ENCODE assay signal across 18 mouse cellular contexts in genomic region chr13:34767527-34768292, GRCm38 (mm10). TPM values are rescaled to one million over a fixed set of nuclear protein-coding genes. Genes with fewer than 3 reads are reported as not detected.
A peak's percentile ranks its signal among the peaks of the same experiment; 100 is the strongest.
DNase-seq lines count a peak whose midpoint lies in the region; ATAC-seq and TF ChIP-seq lines count a peak whose summit lies in the region.
"Had no signal": no experiment of that assay in that cellular context is flagged by ENCODE, and none has a peak within 500 bp of the region (broad histone marks: within the 10 kb centered on the region; RNA-seq: fewer than 3 reads in every experiment).

No protein-coding gene starts in this region.

- no peak for TF ChIP-seq CTCF in lung, adult 2 months (IDR thresholded peaks at IDR 0.05; ENCODE audit: insufficient read depth, low read length)

- TF ChIP-seq POLR2A in lung, adult 2 months (IDR thresholded peaks at IDR 0.05; ENCODE audit: borderline replicate concordance, extremely low read depth, low read depth, low read length): no peak

- no peaks in the 10 kb centered on the region for H3K4me1 ChIP-seq in heart, embryonic 10.5 days
- peaks cover 4% of the 10 kb centered on the region; the same call in 1 of the 2 replicates for H3K4me1 ChIP-seq in lung, embryonic 15.5 days
- H3K4me1 ChIP-seq in lung, adult 2 months (ENCODE audit: control insufficient read depth, insufficient read depth, low read length): no peaks in the 10 kb centered on the region; the same call in 1 of the 2 replicates
- peaks cover 11% of the 10 kb centered on the region for H3K4me1 ChIP-seq in neural tube, embryonic 15.5 days

- H3K27ac ChIP-seq in heart, embryonic 10.5 days: no peak overlapping the region
- H3K27ac ChIP-seq in lung, embryonic 15.5 days: no peak overlapping the region
- H3K27ac ChIP-seq in neural tube, embryonic 15.5 days (replicated peaks): no peak overlapping the region
- H3K27ac ChIP-seq: limb, embryonic 15.5 days; macrophage; stomach, postnatal 0 days had no signal

- DNase-seq in heart, adult 11 months: peak; percentile 71
- DNase-seq in heart, embryonic 10.5 days (ENCODE audit: low spot score): no peak
- DNase-seq in lung, adult 2 months: no peak
- peak; percentile 17 to 45 for DNase-seq in frontal cortex, adult 2 months (ENCODE audit: extremely low spot score in 1 of 2, low spot score in 1 of 2)
- DNase-seq in adrenal gland, adult 18-20 months (ENCODE audit: low spot score in 2 of 2): no peak
- no peak for DNase-seq in adrenal gland, postnatal 14 days
- DNase-seq: cerebellum, adult 2 months; gastrocnemius, postnatal 36 days; heart, postnatal 10 days; kidney, postnatal 4 days; thymus, postnatal 4 days had no signal

- ATAC-seq in lung, embryonic 15.5 days (ENCODE audit: borderline replicate concordance, extremely low read depth, low FRiP score, low TSS enrichment): peak; percentile 35; the same call in 1 of the 2 replicates
- peak; percentile 71; the same call in 1 of the 2 replicates for ATAC-seq in neural tube, embryonic 15.5 days (ENCODE audit: low FRiP score)
- ATAC-seq: activated CD4-positive, CD25-positive, alpha-beta regulatory T cell, adult 4 months; intestine, postnatal 0 days had no signal

- H3K27me3 ChIP-seq in heart, embryonic 10.5 days (ENCODE audit: insufficient read depth, poor library complexity, severe bottlenecking): no peaks in the 10 kb centered on the region
- no peaks in the 10 kb centered on the region for H3K27me3 ChIP-seq in lung, embryonic 15.5 days
- no peaks in the 10 kb centered on the region for H3K27me3 ChIP-seq in neural tube, embryonic 15.5 days (replicated peaks)
- H3K27me3 ChIP-seq: limb, embryonic 15.5 days had no signal

- no peaks in the 10 kb centered on the region for H3K36me3 ChIP-seq in heart, embryonic 10.5 days
- H3K36me3 ChIP-seq in lung, embryonic 15.5 days: no peaks in the 10 kb centered on the region
- no peaks in the 10 kb centered on the region for H3K36me3 ChIP-seq in neural tube, embryonic 15.5 days
- H3K36me3 ChIP-seq: limb, embryonic 15.5 days had no signal

- no peaks in the 10 kb centered on the region for H3K9me3 ChIP-seq in heart, embryonic 10.5 days
- no peaks in the 10 kb centered on the region for H3K9me3 ChIP-seq in lung, embryonic 15.5 days
- no peaks in the 10 kb centered on the region for H3K9me3 ChIP-seq in neural tube, embryonic 15.5 days (replicated peaks)
- H3K9me3 ChIP-seq: limb, embryonic 15.5 days had no signal

- H3K4me3 ChIP-seq in heart, embryonic 10.5 days: no peak overlapping the region
- H3K4me3 ChIP-seq in lung, embryonic 15.5 days: no peak overlapping the region
- no peak overlapping the region for H3K4me3 ChIP-seq in lung, adult 2 months (replicated peaks; ENCODE audit: extremely low read depth, low read depth, low read length)
- H3K4me3 ChIP-seq in neural tube, embryonic 15.5 days (replicated peaks): no peak overlapping the region
- H3K4me3 ChIP-seq: limb, embryonic 15.5 days had no signal

- 77% methylated on average over 18 of the region's 18 CpGs for WGBS in heart, embryonic 10.5 days
- 62% methylated on average over 18 of the region's 18 CpGs for WGBS in lung, embryonic 15.5 days
- 76% methylated on average over 18 of the region's 18 CpGs for WGBS in lung, adult 2 months
- 66% methylated on average over 18 of the region's 18 CpGs for WGBS in neural tube, embryonic 15.5 days

- H3K4me2 ChIP-seq in lung, embryonic 15.5 days: no peak overlapping the region
- H3K4me2 ChIP-seq in neural tube, embryonic 15.5 days: peak overlapping the region; percentile 15; the same call in 1 of the 2 replicates
- H3K4me2 ChIP-seq: limb, embryonic 15.5 days had no signal

- H3K9ac ChIP-seq in lung, embryonic 15.5 days: no peak overlapping the region
- H3K9ac ChIP-seq in neural tube, embryonic 15.5 days (replicated peaks): no peak overlapping the region
- H3K9ac ChIP-seq: limb, embryonic 15.5 days had no signal

RNA-seq across cellular contexts. Expression of gene Fam50b, which starts 33.1 kb away (rescaled TPM):
- polyA plus RNA-seq in heart, embryonic 10.5 days (2016; fragmentation: Nextera tagmentation; extraction: Ambion mirVana): not detected in 2 replicates
- polyA plus RNA-seq in lung, embryonic 15.5 days (2015; fragmentation: Nextera tagmentation; extraction: Ambion mirVana): not detected in 2 replicates
- polyA plus RNA-seq in lung, adult 2 months (2012; rRNA removed): 0.27 TPM in 1 of 2 replicates, not detected in the other
- not detected in 2 replicates for polyA plus RNA-seq in frontal cortex, adult 2 months (2012; rRNA removed)
- not detected in 2 replicates for polyA plus RNA-seq in neural tube, embryonic 15.5 days (2015; fragmentation: Nextera tagmentation; extraction: Ambion mirVana)
- not detected for total RNA-seq in adrenal gland, adult 18-20 months (2021)
- not detected in 2 replicates for total RNA-seq in adrenal gland, postnatal 14 days (2021)
- total RNA-seq: gastrocnemius, postnatal 36 days; heart, postnatal 10 days had no signal
- polyA plus RNA-seq: activated CD4-positive, CD25-positive, alpha-beta regulatory T cell, adult 4 months; cerebellum, adult 2 months; limb, embryonic 15.5 days; macrophage had no signal

Comparison
In these comparisons a context has a peak if more than half of its experiments do, and no peak if none do; other contexts are left out.
1. DNase-seq: peak in heart, adult 11 months (single experiment) and frontal cortex, adult 2 months (2 of 2); none in heart, embryonic 10.5 days (single experiment), lung, adult 2 months (single experiment), adrenal gland, adult 18-20 months (0 of 2) and adrenal gland, postnatal 14 days (single experiment).